Mouse (Mus musculus) neural tube, embryonic 14.5 days (tissue): ENCODE results near the gene Dcst2. TPM values are rescaled to one million over a fixed set of nuclear protein-coding genes. Genes with fewer than 3 reads are reported as not detected.

Experiments
- ATAC-seq: fragments of 200-750 bp; cut with Nextera tagmentation; 2 replicates; pipeline ENCODE4 v1.8.0; 2017; ENCODE audit warnings: low read depth, mild to moderate bottlenecking, moderate TSS enrichment, moderate library complexity
- H3K27ac ChIP-seq: fragments of 300-500 bp; sonication (generic); 2 replicates; pipeline ENCODE4 v1.5.1; 2014; ENCODE audit warnings: low read depth, mild to moderate bottlenecking, control low read depth, low read length, moderate library complexity, mixed read lengths
- H3K27me3 ChIP-seq: fragments of 300-500 bp; sonication (generic); 2 replicates; pipeline ENCODE4 v1.6.1; 2014; ENCODE audit warnings: low read length; ENCODE audit not compliant: control insufficient read depth, insufficient read depth
- H3K36me3 ChIP-seq: fragments of 300-500 bp; sonication (generic); 2 replicates; pipeline ENCODE4 v1.6.1; 2014; ENCODE audit warnings: low read length, mixed read lengths; ENCODE audit not compliant: control insufficient read depth, insufficient read depth
- H3K4me1 ChIP-seq: fragments of 300-500 bp; sonication (generic); 2 replicates; pipeline ENCODE4 v1.6.1; 2014; ENCODE audit warnings: low read length; ENCODE audit not compliant: control insufficient read depth, insufficient read depth
- H3K4me2 ChIP-seq: fragments of 300-500 bp; sonication (generic); 2 replicates; pipeline ENCODE4 v1.6.1; 2014; ENCODE audit warnings: mild to moderate bottlenecking, low read depth, low read length, control low read depth
- H3K4me3 ChIP-seq: fragments of 300-500 bp; sonication (generic); 2 replicates; pipeline ENCODE4 v1.5.1; 2014; ENCODE audit warnings: low read depth, low read length, control low read depth, mixed read lengths
- H3K9ac ChIP-seq: fragments of 300-500 bp; sonication (generic); replicated peaks from 2 replicates; pipeline ENCODE4 v1.6.1; 2014; ENCODE audit warnings: low read depth, mild to moderate bottlenecking, control low read depth, low read length, mixed read lengths
- H3K9me3 ChIP-seq: fragments of 300-500 bp; sonication (generic); 2 replicates; pipeline ENCODE4 v1.6.1; 2016; ENCODE audit warnings: low read length; ENCODE audit not compliant: control insufficient read depth
- WGBS: fragments of 180-500 bp; shearing (Covaris S2); extraction: QIAGEN DNeasy Blood & Tissue Kit; methylation state at CpG from one replicate; pipeline ENCODE4 v1.1.7; 2014; 5-methylcytosine and 5-hydroxymethylcytosine counted together
- polyA plus RNA-seq: library from polyadenylated mRNA; unstranded; fragments of >200 nt; fragmentation: Nextera tagmentation; extraction: Ambion mirVana; gene quantifications from 2 replicates; pipeline ENCODE4 v1.2.1, GENCODE M21; 2014

Gene Dcst2
- polyA plus RNA-seq, 1 experiment from 2014 or later: 0.25 TPM

GRCm38 (mm10) chr3:89327371-89327870 lies 34.4 kb upstream of the Dcst2 start:
- ATAC-seq: no peak
- Histone ChIP-seq H3K4me2 (no peak overlapping the region), H3K27ac (no peak overlapping the region; the same call in 1 of the 2 replicates), H3K27me3 (peaks cover 2% of the 10 kb centered on the region; the same call in 1 of the 2 replicates), H3K4me3 (no peak overlapping the region), H3K4me1 (peaks cover 16% of the 10 kb centered on the region; the same call in 1 of the 2 replicates), H3K9ac (no peak overlapping the region), H3K36me3 (no peaks in the 10 kb centered on the region), H3K9me3 (no peaks in the 10 kb centered on the region)
- 18% methylated on average over 9 of the region's 9 CpGs for WGBS

DNA sequence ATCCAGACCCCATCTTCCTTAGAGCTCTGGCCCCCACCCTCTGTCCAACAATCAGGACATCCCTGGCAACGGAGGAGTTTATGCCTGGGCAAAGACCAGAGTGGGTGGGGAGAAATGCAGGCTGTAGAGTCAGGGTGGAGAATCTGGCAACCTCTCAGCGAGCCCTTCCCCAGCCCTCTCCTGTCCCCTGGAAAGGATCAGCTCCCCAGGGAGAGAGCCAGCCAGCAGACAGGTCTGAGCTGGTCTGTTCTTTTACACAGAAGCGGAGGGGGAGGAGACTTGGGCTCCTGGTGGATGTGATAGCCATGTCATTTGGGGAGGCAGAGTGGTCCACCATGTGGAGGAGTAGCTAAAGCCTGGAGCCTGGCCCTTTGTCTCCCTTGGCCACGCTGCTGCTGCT lies 33.2 kb upstream of the Dcst2 start:
- H3K4me1 ChIP-seq: peaks cover 16% of the 10 kb centered on the region; the same call in 1 of the 2 replicates
- H3K4me2 ChIP-seq: no peak overlapping the region
- no peak overlapping the region for H3K9ac ChIP-seq
- no peaks in the 10 kb centered on the region for H3K36me3 ChIP-seq
- no peak overlapping the region for H3K27ac ChIP-seq
- WGBS: 9% methylated on average over 4 of the region's 4 CpGs
- H3K9me3 ChIP-seq: no peaks in the 10 kb centered on the region
- ATAC-seq: no peak
- no peaks in the 10 kb centered on the region for H3K27me3 ChIP-seq
- H3K4me3 ChIP-seq: no peak overlapping the region

DNA sequence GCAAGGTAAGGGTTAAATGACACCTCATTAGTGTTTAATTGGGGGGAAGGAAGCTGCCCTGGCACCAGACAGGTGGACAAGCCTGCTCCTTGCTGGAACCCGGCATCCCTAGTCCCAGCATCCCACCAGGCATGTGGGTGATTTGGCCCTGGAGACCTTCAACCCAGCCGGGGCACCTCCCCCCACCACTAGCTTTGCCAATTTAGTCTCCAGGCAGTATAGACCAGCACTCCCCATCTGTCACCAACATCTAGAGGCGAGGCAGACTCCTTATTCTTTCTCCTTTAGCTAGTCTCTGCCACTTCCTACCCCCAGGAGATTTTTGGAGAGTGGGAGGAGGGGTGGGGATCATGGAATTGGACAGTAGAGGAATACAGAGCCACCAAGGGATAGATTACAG lies 31.4 kb upstream of the Dcst2 start:
- H3K4me1 ChIP-seq: peaks cover 16% of the 10 kb centered on the region; the same call in 1 of the 2 replicates
- no peak overlapping the region for H3K4me3 ChIP-seq
- H3K9ac ChIP-seq: no peak overlapping the region
- H3K4me2 ChIP-seq: no peak overlapping the region
- 25% methylated on average over 3 of the region's 3 CpGs for WGBS
- H3K36me3 ChIP-seq: no peaks in the 10 kb centered on the region
- H3K27ac ChIP-seq: no peak overlapping the region
- no peaks in the 10 kb centered on the region for H3K27me3 ChIP-seq
- ATAC-seq: no peak
- H3K9me3 ChIP-seq: no peaks in the 10 kb centered on the region

DNA sequence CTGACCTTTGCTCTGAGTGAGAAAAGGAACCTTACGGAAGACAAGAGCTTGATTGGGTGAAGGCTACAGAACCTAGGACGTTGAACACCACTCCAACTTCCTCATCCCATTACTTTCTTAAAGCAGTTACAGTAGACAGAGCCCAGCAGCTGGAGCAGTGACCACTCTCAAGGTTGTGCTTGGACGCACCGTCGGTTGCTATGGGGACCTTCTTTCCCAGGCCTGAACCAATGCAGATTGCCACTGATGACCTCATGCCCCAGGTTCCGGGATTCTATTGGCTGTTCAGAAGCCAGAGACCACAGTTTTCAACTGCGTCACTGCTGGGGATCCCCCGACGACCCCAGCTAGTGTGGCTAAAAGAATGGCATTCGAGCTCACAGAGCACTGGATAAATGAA lies 30.8 kb upstream of the Dcst2 start:
- no peaks in the 10 kb centered on the region for H3K27me3 ChIP-seq
- no peaks in the 10 kb centered on the region for H3K36me3 ChIP-seq
- 18% methylated on average over 10 of the region's 10 CpGs for WGBS
- H3K27ac ChIP-seq: no peak overlapping the region
- H3K9ac ChIP-seq: no peak overlapping the region
- no peak overlapping the region for H3K4me3 ChIP-seq
- ATAC-seq: no peak
- H3K9me3 ChIP-seq: no peaks in the 10 kb centered on the region
- peaks cover 16% of the 10 kb centered on the region; the same call in 1 of the 2 replicates for H3K4me1 ChIP-seq
- H3K4me2 ChIP-seq: no peak overlapping the region

- H3K9me3 ChIP-seq: no peaks in the 10 kb centered on the region
- no peaks in the 10 kb centered on the region for H3K27me3 ChIP-seq
- no peak for ATAC-seq
- H3K4me1 ChIP-seq: peaks cover 21% of the 10 kb centered on the region
- WGBS: 78% methylated on average over 13 of the region's 13 CpGs
- H3K9ac ChIP-seq: no peak overlapping the region
- H3K36me3 ChIP-seq: no peaks in the 10 kb centered on the region
- H3K4me3 ChIP-seq: no peak overlapping the region
- H3K27ac ChIP-seq: no peak overlapping the region
- no peak overlapping the region for H3K4me2 ChIP-seq
Observed at GRCm38 (mm10) chr3:89331561-89331960, 30.2 kb upstream of the Dcst2 start.

- H3K27ac ChIP-seq: no peak overlapping the region
- ATAC-seq: no peak
- no peaks in the 10 kb centered on the region for H3K27me3 ChIP-seq
- no peak overlapping the region for H3K4me3 ChIP-seq
- 30% methylated on average over 10 of the region's 10 CpGs for WGBS
- H3K4me2 ChIP-seq: no peak overlapping the region
- peaks cover 25% of the 10 kb centered on the region for H3K4me1 ChIP-seq
- no peak overlapping the region for H3K9ac ChIP-seq
- H3K36me3 ChIP-seq: no peaks in the 10 kb centered on the region
- no peaks in the 10 kb centered on the region for H3K9me3 ChIP-seq
Observed at GRCm38 (mm10) chr3:89332013-89332412, 29.8 kb upstream of the Dcst2 start.

DNA sequence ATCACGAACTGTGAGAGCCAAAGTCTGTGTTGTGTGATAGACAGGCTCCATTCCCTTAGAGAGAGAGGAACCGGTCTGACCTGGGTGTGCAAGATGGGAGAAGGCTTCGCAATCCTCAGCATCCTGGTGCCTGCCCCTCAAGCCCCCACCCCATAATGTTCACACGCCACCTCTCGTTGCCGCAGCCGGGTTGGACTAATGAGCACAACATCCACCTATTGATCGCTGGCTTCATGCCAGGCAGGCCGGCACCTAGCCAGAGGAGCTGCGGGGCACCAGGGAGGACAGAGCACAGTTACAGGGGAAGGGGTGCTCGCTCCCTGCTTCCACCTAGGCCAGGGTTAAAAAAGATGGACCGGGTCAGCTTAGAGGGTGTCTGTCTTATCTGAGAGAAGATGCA lies 29.3 kb upstream of the Dcst2 start:
- Histone ChIP-seq H3K4me2 (no peak overlapping the region), H3K36me3 (no peaks in the 10 kb centered on the region), H3K9me3 (no peaks in the 10 kb centered on the region), H3K27me3 (no peaks in the 10 kb centered on the region), H3K27ac (peak overlapping the region; percentile 16; the same call in 1 of the 2 replicates), H3K4me1 (peaks cover 21% of the 10 kb centered on the region), H3K9ac (no peak overlapping the region; the same call in 1 of the 2 replicates), H3K4me3 (no peak overlapping the region)
- 17% methylated on average over 12 of the region's 12 CpGs for WGBS
- ATAC-seq: peak; percentile 9; the same call in 1 of the 2 replicates

GRCm38 (mm10) chr3:89333053-89333452 lies 28.7 kb upstream of the Dcst2 start:
- Histone ChIP-seq H3K36me3 (no peaks in the 10 kb centered on the region), H3K4me1 (peaks cover 19% of the 10 kb centered on the region), H3K27ac (peak overlapping the region; percentile 16; the same call in 1 of the 2 replicates), H3K9me3 (no peaks in the 10 kb centered on the region), H3K4me3 (no peak overlapping the region), H3K4me2 (no peak overlapping the region), H3K9ac (no peak overlapping the region; the same call in 1 of the 2 replicates), H3K27me3 (no peaks in the 10 kb centered on the region)
- WGBS: 44% methylated on average over 11 of the region's 11 CpGs
- no peak for ATAC-seq

- H3K4me2 ChIP-seq: peak overlapping the region; percentile 88
- H3K27me3 ChIP-seq: no peaks in the 10 kb centered on the region
- no peak for ATAC-seq
- peak overlapping the region; percentile 82 for H3K4me3 ChIP-seq
- no peaks in the 10 kb centered on the region for H3K36me3 ChIP-seq
- H3K9ac ChIP-seq: peak overlapping the region; percentile 80; the same call in 1 of the 2 replicates
- H3K4me1 ChIP-seq: peaks cover 24% of the 10 kb centered on the region
- WGBS: 7% methylated on average over 6 of the region's 6 CpGs
- H3K9me3 ChIP-seq: no peaks in the 10 kb centered on the region
- H3K27ac ChIP-seq: peak overlapping the region; percentile 67; the same call in 1 of the 2 replicates
Observed at GRCm38 (mm10) chr3:89336529-89336928, 25.2 kb upstream of the Dcst2 start.
